Mouse (Mus musculus): ENCODE data around the gene Avp.

- TF ChIP-seq CTCF (IDR thresholded peaks at IDR 0.05; ENCODE audit: control insufficient read depth, insufficient read depth, insufficient replicate concordance, low read depth, low read length) = no peak
- no peak for TF ChIP-seq POLR2A (IDR thresholded peaks at IDR 0.05; ENCODE audit: control insufficient read depth, low read depth, low read length)
These were observed 13.4 kb downstream of the Avp start for GRCm38 (mm10) chr2:130568921-130569320.
